Mouse (Mus musculus) limb, embryonic 10.5 days (tissue): ENCODE measurements around the gene Glis2. TPM values are rescaled to one million over a fixed set of nuclear protein-coding genes. Genes with fewer than 3 reads are reported as not detected.
"Not testable (repeated sequence)": the region's sequence is repeated elsewhere in the genome, so short reads cannot be mapped to it uniquely, and the experiment has no call there.

ENCODE experiments used
- DNase-seq: peaks from one replicate; pipeline ENCODE4 v3.0.0-alpha.2; 2017; ENCODE audit warnings: low spot score
- H3K27ac ChIP-seq: fragments of 300-500 bp; sonication (generic); 2 replicates; pipeline ENCODE4 v1.5.1; 2016; ENCODE audit warnings: mild to moderate bottlenecking
- H3K27me3 ChIP-seq: fragments of 300-500 bp; sonication (generic); 2 replicates; pipeline ENCODE4 v1.6.1; 2016; ENCODE audit warnings: low read depth, mild to moderate bottlenecking; ENCODE audit not compliant: poor library complexity, severe bottlenecking
- H3K36me3 ChIP-seq: fragments of 300-500 bp; sonication (generic); 2 replicates; pipeline ENCODE4 v1.6.1; 2016; ENCODE audit warnings: mild to moderate bottlenecking, moderate library complexity
- H3K4me1 ChIP-seq: fragments of 300-500 bp; sonication (generic); 2 replicates; pipeline ENCODE4 v1.6.1; 2016
- H3K4me3 ChIP-seq: fragments of 300-500 bp; sonication (generic); 2 replicates; pipeline ENCODE4 v1.5.1; 2016; ENCODE audit warnings: mild to moderate bottlenecking, moderate library complexity
- H3K9me3 ChIP-seq: fragments of 300-500 bp; sonication (generic); replicated peaks from 2 replicates; pipeline ENCODE4 v1.6.1; 2016; ENCODE audit warnings: mild to moderate bottlenecking
- WGBS: fragments of 180-500 bp; shearing (Covaris S2); methylation state at CpG from one replicate; pipeline ENCODE4 v1.1.7; 2016; 5-methylcytosine and 5-hydroxymethylcytosine counted together
- polyA plus RNA-seq: library from polyadenylated mRNA; unstranded; fragments of >200 nt; fragmentation: Nextera tagmentation; extraction: Ambion mirVana; gene quantifications from 2 replicates; pipeline ENCODE4 v1.2.1, GENCODE M21; 2016

Gene Glis2
- polyA plus RNA-seq, 1 experiment from 2014 or later = 30.7 TPM

GRCm38 (mm10) chr16:4558980-4559631 lies 35.4 kb upstream of the Glis2 start:
- WGBS = under 1% methylated on average over 43 of the region's 43 CpGs
- peaks cover 36% of the 10 kb centered on the region for H3K4me1 ChIP-seq
- peak overlapping the region; percentile 90 for H3K4me3 ChIP-seq
- peak; percentile 80 for DNase-seq
- H3K27ac ChIP-seq = peak overlapping the region; percentile 97
- H3K36me3 ChIP-seq = peaks cover 19% of the 10 kb centered on the region
- H3K27me3 ChIP-seq = no peaks in the 10 kb centered on the region
- no peaks in the 10 kb centered on the region for H3K9me3 ChIP-seq

GRCm38 (mm10) chr16:4559715-4560144 lies 34.8 kb upstream of the Glis2 start, which contains the start of gene Tfap4:
TSS of gene Tfap4 (minus strand) at chr16:4559854.
- H3K36me3 ChIP-seq = peaks cover 19% of the 10 kb centered on the region
- DNase-seq = peak; percentile 94
- peak within 1 kb of the TSS; percentile 97 for H3K27ac ChIP-seq
- H3K4me3 ChIP-seq = peak within 1 kb of the TSS; percentile 90
- H3K9me3 ChIP-seq = no peaks in the 10 kb centered on the region
- under 1% methylated on average over 17 of the region's 17 CpGs for WGBS
- peaks cover 29% of the 10 kb centered on the region for H3K4me1 ChIP-seq
- H3K27me3 ChIP-seq = no peaks in the 10 kb centered on the region

GRCm38 (mm10) chr16:4560145-4560952 lies 34.2 kb upstream of the Glis2 start:
- H3K27ac ChIP-seq = peak overlapping the region; percentile 97
- WGBS = under 1% methylated on average over 43 of the region's 43 CpGs
- peaks cover 15% of the 10 kb centered on the region for H3K36me3 ChIP-seq
- no peaks in the 10 kb centered on the region for H3K9me3 ChIP-seq
- peak; percentile 86 for DNase-seq
- peak overlapping the region; percentile 90 for H3K4me3 ChIP-seq
- no peaks in the 10 kb centered on the region for H3K27me3 ChIP-seq
- H3K4me1 ChIP-seq = peaks cover 27% of the 10 kb centered on the region

GRCm38 (mm10) chr16:4567912-4568311 lies 26.6 kb upstream of the Glis2 start:
- peak overlapping the region; percentile 67; the same call in 1 of the 2 replicates for H3K27ac ChIP-seq
- WGBS = 17% methylated on average over 4 of the region's 4 CpGs

GRCm38 (mm10) chr16:4570737-4571136 lies 23.8 kb upstream of the Glis2 start:
- Histone ChIP-seq H3K36me3 (no peaks in the 10 kb centered on the region), H3K27me3 (no peaks in the 10 kb centered on the region), H3K4me3 (no peak overlapping the region), H3K9me3 (no peaks in the 10 kb centered on the region), H3K4me1 (peaks cover 20% of the 10 kb centered on the region), H3K27ac (peak overlapping the region; percentile 68)
- 49% methylated on average over 4 of the region's 4 CpGs for WGBS
- DNase-seq = peak; percentile 46

More at GRCm38 (mm10) chr16:4567912-4568311, 26.6 kb upstream of the Glis2 start:
- H3K36me3 ChIP-seq = no peaks in the 10 kb centered on the region
- H3K27me3 ChIP-seq = no peaks in the 10 kb centered on the region
- no peak overlapping the region for H3K4me3 ChIP-seq
- peaks cover 20% of the 10 kb centered on the region for H3K4me1 ChIP-seq
- H3K9me3 ChIP-seq = no peaks in the 10 kb centered on the region
- DNase-seq = peak; percentile 91

- Histone ChIP-seq H3K4me1 (peaks cover 17% of the 10 kb centered on the region), H3K27ac (no peak overlapping the region), H3K9me3 (no peaks in the 10 kb centered on the region), H3K27me3 (no peaks in the 10 kb centered on the region), H3K36me3 (no peaks in the 10 kb centered on the region), H3K4me3 (no peak overlapping the region)
- WGBS = 54% methylated on average over 2 of the region's 2 CpGs
- DNase-seq = no peak
These were observed 18.5 kb upstream of the Glis2 start for GRCm38 (mm10) chr16:4576038-4576437.

- no peak overlapping the region; the same call in 1 of the 2 replicates for H3K27ac ChIP-seq
- no peak for DNase-seq
- H3K9me3 ChIP-seq = no peaks in the 10 kb centered on the region
- peaks cover 11% of the 10 kb centered on the region for H3K4me1 ChIP-seq
- WGBS = 68% methylated on average over 2 of the region's 2 CpGs
- no peaks in the 10 kb centered on the region for H3K27me3 ChIP-seq
- H3K36me3 ChIP-seq = no peaks in the 10 kb centered on the region
- no peak overlapping the region for H3K4me3 ChIP-seq
These were observed 17.6 kb upstream of the Glis2 start for GRCm38 (mm10) chr16:4576873-4577272.

- no peak for DNase-seq
- Histone ChIP-seq H3K4me1 (peaks cover 11% of the 10 kb centered on the region), H3K27me3 (no peaks in the 10 kb centered on the region), H3K27ac (no peak overlapping the region), H3K4me3 (no peak overlapping the region), H3K9me3 (no peaks in the 10 kb centered on the region), H3K36me3 (no peaks in the 10 kb centered on the region)
- 67% methylated on average over 7 of the region's 7 CpGs for WGBS
These were observed 15.9 kb upstream of the Glis2 start for GRCm38 (mm10) chr16:4578630-4579029.

GRCm38 (mm10) chr16:4581179-4581578 lies 13.3 kb upstream of the Glis2 start:
- H3K36me3 ChIP-seq, H3K4me3 ChIP-seq, H3K27ac ChIP-seq, H3K27me3 ChIP-seq, DNase-seq, H3K9me3 ChIP-seq: not testable (repeated sequence)
- H3K4me1 ChIP-seq = peaks cover 14% of the 10 kb centered on the region
- WGBS = 85% methylated on average over 4 of the region's 4 CpGs

GRCm38 (mm10) chr16:4583807-4584206 lies 10.7 kb upstream of the Glis2 start:
- Histone ChIP-seq H3K4me3 (no peak overlapping the region), H3K4me1 (peaks cover 25% of the 10 kb centered on the region), H3K27me3 (no peaks in the 10 kb centered on the region), H3K36me3 (no peaks in the 10 kb centered on the region), H3K9me3 (no peaks in the 10 kb centered on the region), H3K27ac (no peak overlapping the region)
- no peak for DNase-seq
- WGBS = 76% methylated on average over 3 of the region's 3 CpGs

- peaks cover under 1% of the 10 kb centered on the region; the same call in 1 of the 2 replicates for H3K36me3 ChIP-seq
- 79% methylated on average over 5 of the region's 5 CpGs for WGBS
- no peaks in the 10 kb centered on the region for H3K27me3 ChIP-seq
- H3K4me3 ChIP-seq = no peak overlapping the region
- no peak overlapping the region for H3K27ac ChIP-seq
- DNase-seq = no peak
- peaks cover 25% of the 10 kb centered on the region for H3K4me1 ChIP-seq
- no peaks in the 10 kb centered on the region for H3K9me3 ChIP-seq
These were observed 10.1 kb upstream of the Glis2 start for GRCm38 (mm10) chr16:4584438-4584837.

GRCm38 (mm10) chr16:4585642-4586530 lies 8.6 kb upstream of the Glis2 start:
- 9% methylated on average over 14 of the region's 14 CpGs for WGBS
- no peak for DNase-seq
- Histone ChIP-seq H3K27me3 (no peaks in the 10 kb centered on the region), H3K4me3 (peak overlapping the region; percentile 51), H3K36me3 (peaks cover 13% of the 10 kb centered on the region), H3K27ac (peak overlapping the region; percentile 93), H3K9me3 (no peaks in the 10 kb centered on the region), H3K4me1 (peaks cover 25% of the 10 kb centered on the region)
